8 mouse cellular contexts compared by ENCODE assay signal in the genomic region with DNA sequence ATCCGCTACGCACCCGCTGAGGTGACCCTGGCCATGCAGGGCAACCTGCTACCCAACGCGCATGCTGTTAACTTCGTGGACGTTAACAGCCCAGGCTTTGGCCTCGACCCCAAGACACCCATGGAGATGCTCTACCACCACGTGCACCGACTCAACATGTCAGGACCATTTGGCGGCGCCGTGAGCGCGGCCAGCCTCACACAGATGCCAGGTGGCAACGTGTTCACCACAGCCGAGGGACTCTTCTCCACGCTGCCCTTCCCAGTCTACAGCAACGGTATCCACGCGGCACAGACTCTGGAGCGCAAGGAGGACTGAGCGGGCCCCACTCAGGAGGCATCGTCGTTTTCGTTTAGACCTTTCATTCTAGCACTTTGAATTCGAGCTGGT.
DNase-seq lines count a peak whose midpoint lies in the region; ATAC-seq lines count a peak whose summit lies in the region.

No protein-coding gene starts in this region.

- no peak for ATAC-seq in heart, embryonic 12.5 days (ENCODE audit: insufficient number of reproducible peaks, low FRiP score)
- ATAC-seq in limb, embryonic 12.5 days (ENCODE audit: insufficient number of reproducible peaks, insufficient read depth, low FRiP score, low TSS enrichment, low read depth): no peak

- DNase-seq in heart, adult 9 months (ENCODE audit: low spot score in 2 of 2): no peak
- DNase-seq in retina, postnatal 1 day: peak; percentile 30
- no peak for DNase-seq in retina, embryonic 14.5 days (ENCODE audit: low spot score)
- peak; percentile 9 for DNase-seq in testis, postnatal 14 days (ENCODE audit: low spot score)
- no peak for DNase-seq in cerebellum, adult 11-12 months
- DNase-seq in layer of hippocampus, postnatal 36 days: no peak

- peak overlapping the region; percentile 55 for H3K9ac ChIP-seq in heart, embryonic 12.5 days
- H3K9ac ChIP-seq in limb, embryonic 12.5 days (replicated peaks): no peak overlapping the region

- WGBS in heart, embryonic 12.5 days: 59% methylated on average over 27 of the region's 27 CpGs
- 67% methylated on average over 27 of the region's 27 CpGs for WGBS in limb, embryonic 12.5 days

- H3K27ac ChIP-seq in heart, embryonic 12.5 days (ENCODE audit: poor library complexity, severe bottlenecking): no peak overlapping the region
- H3K27ac ChIP-seq in limb, embryonic 12.5 days: no peak overlapping the region

- H3K4me3 ChIP-seq in heart, embryonic 12.5 days: peak overlapping the region; percentile 49
- H3K4me3 ChIP-seq in limb, embryonic 12.5 days (replicated peaks): peak overlapping the region; percentile 44

- peak overlapping the region; percentile 86 for H3K4me2 ChIP-seq in heart, embryonic 12.5 days
- peak overlapping the region; percentile 78 for H3K4me2 ChIP-seq in limb, embryonic 12.5 days

- peaks cover 42% of the 10 kb centered on the region for H3K27me3 ChIP-seq in heart, embryonic 12.5 days (replicated peaks)
- peaks cover 48% of the 10 kb centered on the region for H3K27me3 ChIP-seq in limb, embryonic 12.5 days

- peaks cover 8% of the 10 kb centered on the region for H3K4me1 ChIP-seq in heart, embryonic 12.5 days (replicated peaks)
- peaks cover 25% of the 10 kb centered on the region for H3K4me1 ChIP-seq in limb, embryonic 12.5 days (replicated peaks)

- no peaks in the 10 kb centered on the region for H3K36me3 ChIP-seq in heart, embryonic 12.5 days
- H3K36me3 ChIP-seq in limb, embryonic 12.5 days: no peaks in the 10 kb centered on the region

- no peaks in the 10 kb centered on the region for H3K9me3 ChIP-seq in heart, embryonic 12.5 days (replicated peaks)
- no peaks in the 10 kb centered on the region for H3K9me3 ChIP-seq in limb, embryonic 12.5 days

Comparison
In these comparisons a context has a peak if more than half of its experiments do, and no peak if none do; other contexts are left out.
1. DNase-seq: peak in retina, postnatal 1 day (single experiment) and testis, postnatal 14 days (single experiment); none in heart, adult 9 months (0 of 2), retina, embryonic 14.5 days (single experiment), cerebellum, adult 11-12 months (single experiment) and layer of hippocampus, postnatal 36 days (0 of 2).